Mouse (Mus musculus) brain, embryonic 14.5 days (tissue): ENCODE measurements around the gene Adora3.

Experiments
- CTCF ChIP-seq: fragments of 200-500 bp; IDR thresholded peaks from 2 replicates; pipeline ENCODE4 v1.5.1; 2012; ENCODE audit warnings: inconsistent platforms, mild to moderate bottlenecking, moderate library complexity, borderline replicate concordance; ENCODE audit not compliant: insufficient read depth, insufficient read length; ENCODE audit errors: extremely low read depth
- POLR2A ChIP-seq: fragments of 200-500 bp; IDR thresholded peaks from 2 replicates; pipeline ENCODE4 v1.6.1; 2012; ENCODE audit warnings: mild to moderate bottlenecking, inconsistent platforms, borderline replicate concordance; ENCODE audit not compliant: poor library complexity, insufficient read depth, insufficient read length, severe bottlenecking; ENCODE audit errors: extremely low read depth

DNA sequence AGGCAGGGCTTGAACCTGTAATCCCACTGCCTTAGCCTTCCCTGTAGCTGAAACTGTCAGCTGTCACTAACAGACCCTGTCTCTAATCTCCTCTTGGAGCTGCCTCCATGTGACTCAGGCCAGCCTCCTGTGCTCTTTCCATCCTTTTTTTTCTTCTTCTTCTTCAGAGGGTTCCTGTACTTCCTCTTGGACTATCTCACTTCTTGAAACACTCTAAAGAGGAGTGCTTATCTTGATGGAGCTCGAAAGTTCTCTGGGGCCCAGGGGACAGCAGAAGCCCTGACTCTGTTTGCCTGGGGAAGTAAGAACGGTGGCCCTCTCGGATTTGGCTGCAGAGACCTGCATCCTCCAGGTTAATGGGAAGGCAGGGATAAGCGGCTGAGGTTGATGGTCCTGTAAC, 33.6 kb downstream of the Adora3 start:
- no peak for TF ChIP-seq CTCF
- no peak for TF ChIP-seq POLR2A
